12 mouse cellular contexts compared by ENCODE assay signal in the genomic region with DNA sequence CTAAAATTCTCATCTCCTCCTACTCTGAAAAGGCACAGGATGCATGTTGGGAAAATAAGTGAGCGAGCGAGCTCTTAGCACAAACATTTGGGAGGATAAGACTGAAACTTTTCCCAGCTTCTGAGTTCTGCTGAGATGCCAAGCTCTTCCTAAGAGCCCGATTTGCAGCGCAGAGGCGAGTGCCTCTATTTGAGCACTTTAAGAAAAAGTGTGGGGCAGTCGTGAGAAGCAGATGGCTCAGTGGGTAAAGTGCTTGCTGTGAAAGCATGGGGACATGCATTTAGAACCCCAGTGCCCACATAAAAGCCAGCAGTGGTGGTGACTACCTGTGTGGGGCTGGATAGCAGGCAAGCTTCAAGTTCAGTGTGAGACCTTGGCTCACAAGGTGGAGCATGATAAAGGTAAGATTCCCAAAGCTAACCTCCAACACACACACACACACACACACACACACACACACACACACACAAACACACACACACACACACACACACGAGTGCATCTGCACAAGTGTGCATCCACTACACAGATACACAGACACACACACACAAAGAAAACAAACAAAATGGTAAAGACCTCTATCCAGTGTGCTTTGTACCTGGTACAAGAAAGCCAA. TPM values are rescaled to one million over a fixed set of nuclear protein-coding genes. Genes with fewer than 3 reads are reported as not detected.
DNase-seq lines count a peak whose midpoint lies in the region; ATAC-seq lines count a peak whose summit lies in the region.
"Had no signal": no experiment of that assay in that cellular context is flagged by ENCODE, and none has a peak within 500 bp of the region (broad histone marks: within the 10 kb centered on the region; RNA-seq: fewer than 3 reads in every experiment).

No protein-coding gene starts in this region.

- H3K36me3 ChIP-seq in heart, embryonic 14.5 days (ENCODE audit: control insufficient read depth, insufficient read depth, low read length): no peaks in the 10 kb centered on the region
- no peaks in the 10 kb centered on the region for H3K36me3 ChIP-seq in liver, embryonic 11.5 days (ENCODE audit: control insufficient read depth, insufficient read depth, low read length)
- no peaks in the 10 kb centered on the region for H3K36me3 ChIP-seq in liver, embryonic 12.5 days
- no peaks in the 10 kb centered on the region for H3K36me3 ChIP-seq in embryonic facial prominence, embryonic 12.5 days
- H3K36me3 ChIP-seq: liver, embryonic 13.5 days; neural tube, embryonic 15.5 days had no signal

- H3K4me3 ChIP-seq in heart, embryonic 14.5 days (ENCODE audit: control insufficient read depth in 1 of 2, insufficient read depth in 1 of 2, low read depth in 1 of 2, low read length in 2 of 2): no peak overlapping the region
- no peak overlapping the region for H3K4me3 ChIP-seq in liver, embryonic 11.5 days (ENCODE audit: low read depth, low read length)
- H3K4me3 ChIP-seq in liver, embryonic 12.5 days: no peak overlapping the region
- H3K4me3 ChIP-seq in embryonic facial prominence, embryonic 12.5 days: no peak overlapping the region
- H3K4me3 ChIP-seq: liver, embryonic 13.5 days; neural tube, embryonic 15.5 days had no signal

- H3K27me3 ChIP-seq in heart, embryonic 14.5 days (ENCODE audit: control insufficient read depth, insufficient read depth, low read length): no peaks in the 10 kb centered on the region
- peaks cover 3% of the 10 kb centered on the region for H3K27me3 ChIP-seq in liver, embryonic 11.5 days (replicated peaks; ENCODE audit: control insufficient read depth, insufficient read depth, low read length)
- peaks cover 31% of the 10 kb centered on the region; the same call in 1 of the 2 replicates for H3K27me3 ChIP-seq in liver, embryonic 12.5 days (replicated peaks)
- no peaks in the 10 kb centered on the region for H3K27me3 ChIP-seq in embryonic facial prominence, embryonic 12.5 days
- H3K27me3 ChIP-seq: neural tube, embryonic 15.5 days; Patski had no signal

- no peak for DNase-seq in heart, postnatal 4 days
- DNase-seq in liver, embryonic 11.5 days (ENCODE audit: low spot score): no peak
- DNase-seq in CD4-positive helper T cell, adult 2 months (ENCODE audit: low read depth, low spot score): peak; percentile 40
- no peak for DNase-seq in cerebellum, adult 8-10 months
- no peak for DNase-seq in urinary bladder, postnatal 4 days (ENCODE audit: low spot score in 2 of 2)
- DNase-seq: liver, embryonic 13.5 days had no signal

- H3K27ac ChIP-seq in heart, embryonic 14.5 days (replicated peaks in 1 of 2; ENCODE audit: control insufficient read depth in 1 of 2, insufficient read depth in 1 of 2, low read depth in 2 of 2, low read length in 2 of 2): peak overlapping the region; percentile 4 to 52
- 0 out of 2 replicates have a peak overlapping the region, but pooled peaks have one; percentile 48 for H3K27ac ChIP-seq in liver, embryonic 11.5 days (ENCODE audit: low read depth, low read length)
- H3K27ac ChIP-seq in liver, embryonic 12.5 days: no peak overlapping the region
- peak overlapping the region; percentile 68 for H3K27ac ChIP-seq in embryonic facial prominence, embryonic 12.5 days
- H3K27ac ChIP-seq: hindbrain, postnatal 0 days; liver, embryonic 13.5 days; neural tube, embryonic 15.5 days had no signal

- no peak overlapping the region for H3K4me2 ChIP-seq in heart, embryonic 14.5 days (ENCODE audit: low read length)
- 0 out of 2 replicates have a peak overlapping the region, but pooled peaks have one; percentile 1 for H3K4me2 ChIP-seq in liver, embryonic 11.5 days
- H3K4me2 ChIP-seq in liver, embryonic 12.5 days: no peak overlapping the region
- H3K4me2 ChIP-seq in embryonic facial prominence, embryonic 12.5 days (replicated peaks): no peak overlapping the region
- H3K4me2 ChIP-seq: liver, embryonic 13.5 days; neural tube, embryonic 15.5 days had no signal

- H3K9me3 ChIP-seq in heart, embryonic 14.5 days (ENCODE audit: control insufficient read depth, low read length): no peaks in the 10 kb centered on the region
- H3K9me3 ChIP-seq in liver, embryonic 11.5 days (ENCODE audit: control insufficient read depth, low read length): no peaks in the 10 kb centered on the region
- no peaks in the 10 kb centered on the region for H3K9me3 ChIP-seq in liver, embryonic 12.5 days (replicated peaks)
- H3K9me3 ChIP-seq in embryonic facial prominence, embryonic 12.5 days: no peaks in the 10 kb centered on the region
- H3K9me3 ChIP-seq: liver, embryonic 13.5 days; neural tube, embryonic 15.5 days had no signal

- 68% methylated on average over 7 of the region's 7 CpGs for WGBS in heart, embryonic 14.5 days
- 80% methylated on average over 7 of the region's 7 CpGs for WGBS in liver, embryonic 11.5 days
- 72% methylated on average over 7 of the region's 7 CpGs for WGBS in liver, embryonic 12.5 days (ENCODE audit: insufficient replicate concordance)
- WGBS in embryonic facial prominence, embryonic 12.5 days: 90% methylated on average over 7 of the region's 7 CpGs

- H3K9ac ChIP-seq in heart, embryonic 14.5 days (ENCODE audit: low read length): no peak overlapping the region
- H3K9ac ChIP-seq in liver, embryonic 11.5 days (ENCODE audit: low read depth, low read length): no peak overlapping the region
- H3K9ac ChIP-seq in liver, embryonic 12.5 days: no peak overlapping the region
- H3K9ac ChIP-seq in embryonic facial prominence, embryonic 12.5 days: peak overlapping the region; percentile 32; the same call in 1 of the 2 replicates
- H3K9ac ChIP-seq: liver, embryonic 13.5 days; neural tube, embryonic 15.5 days had no signal

- ATAC-seq in heart, embryonic 14.5 days (ENCODE audit: insufficient number of reproducible peaks, insufficient read depth, low FRiP score, low read depth): no peak
- ATAC-seq in liver, embryonic 11.5 days (replicated peaks; ENCODE audit: low FRiP score): no peak
- ATAC-seq in liver, embryonic 12.5 days: no peak
- no peak for ATAC-seq in embryonic facial prominence, embryonic 12.5 days (ENCODE audit: insufficient number of reproducible peaks, insufficient read depth, low FRiP score, low TSS enrichment)
- ATAC-seq: hindbrain, postnatal 0 days; Patski had no signal

- peaks cover 4 to 5% of the 10 kb centered on the region in 2 experiments; a peak in 2 of 4 replicates for H3K4me1 ChIP-seq in heart, embryonic 14.5 days (ENCODE audit: control insufficient read depth in 2 of 2, insufficient read depth in 2 of 2, low read length in 2 of 2)
- H3K4me1 ChIP-seq in liver, embryonic 11.5 days (replicated peaks; ENCODE audit: control insufficient read depth, insufficient read depth, low read length): peaks cover 41% of the 10 kb centered on the region
- H3K4me1 ChIP-seq in liver, embryonic 12.5 days: peaks cover 77% of the 10 kb centered on the region
- peaks cover 74% of the 10 kb centered on the region for H3K4me1 ChIP-seq in embryonic facial prominence, embryonic 12.5 days
- H3K4me1 ChIP-seq: neural tube, embryonic 15.5 days had no signal

RNA-seq across cellular contexts. Expression of gene Fli1, which starts 37.1 kb away (rescaled TPM):
- polyA plus RNA-seq in heart, embryonic 14.5 days (2014; fragmentation: Nextera tagmentation; extraction: Ambion mirVana): 20.6 and 22.4 TPM in 2 replicates
- 10 to 100 TPM; 38.9 to 41.1 TPM for total RNA-seq in heart, postnatal 4 days (2021)
- polyA plus RNA-seq in liver, embryonic 11.5 days (2014; fragmentation: Nextera tagmentation; extraction: Ambion mirVana): 23.1 and 24.3 TPM in 2 replicates
- polyA plus RNA-seq in liver, embryonic 12.5 days (2016; fragmentation: Nextera tagmentation; extraction: Ambion mirVana): 15.3 and 16.2 TPM in 2 replicates
- polyA plus RNA-seq in embryonic facial prominence, embryonic 12.5 days (2016; fragmentation: Nextera tagmentation; extraction: Ambion mirVana): 39.2 and 40.9 TPM in 2 replicates
